Mouse (Mus musculus) olfactory bulb, adult 2 months (tissue): ENCODE results near the gene Fgfr2. TPM values are rescaled to one million over a fixed set of nuclear protein-coding genes. Genes with fewer than 3 reads are reported as not detected.

ENCODE experiments used
- H3K27ac ChIP-seq: fragments of 200-500 bp; 2 replicates; pipeline ENCODE4 v1.5.1; 2012; ENCODE audit warnings: low read depth, low read length; ENCODE audit not compliant: insufficient read depth
- H3K4me1 ChIP-seq: fragments of 200-500 bp; 2 replicates; pipeline ENCODE4 v1.6.1; 2012; ENCODE audit warnings: low read length; ENCODE audit not compliant: control insufficient read depth, insufficient read depth
- H3K4me3 ChIP-seq: fragments of 200-500 bp; 2 replicates; pipeline ENCODE4 v1.5.1; 2012; ENCODE audit warnings: mild to moderate bottlenecking, low read depth, low read length, moderate library complexity; ENCODE audit not compliant: insufficient read depth
- CTCF ChIP-seq: fragments of 200-500 bp; IDR thresholded peaks from 2 replicates; pipeline ENCODE4 v1.5.1; 2012; ENCODE audit warnings: low read depth, mild to moderate bottlenecking, low read length, moderate library complexity; ENCODE audit not compliant: insufficient read depth
- POLR2A ChIP-seq: fragments of 200-500 bp; IDR thresholded peaks from 2 replicates; pipeline ENCODE4 v1.6.1; 2012; ENCODE audit warnings: mild to moderate bottlenecking, low read depth, low read length, moderate library complexity; ENCODE audit not compliant: insufficient read depth
- WGBS: fragments of 180-500 bp; shearing (Covaris S2); methylation state at CpG from one replicate; pipeline ENCODE4 v1.1.7; 2018; 5-methylcytosine and 5-hydroxymethylcytosine counted together
- polyA plus RNA-seq: library from polyadenylated mRNA; stranded (reverse); fragments of >200 nt; gene quantifications from 2 replicates; pipeline ENCODE4 v1.2.4, GENCODE M21; 2012; ENCODE audit warnings: low replicate concordance; ENCODE audit not compliant: missing spikeins, insufficient read depth, insufficient read length

Fgfr2 gene
- polyA plus RNA-seq, 1 experiment = not detected

DNA sequence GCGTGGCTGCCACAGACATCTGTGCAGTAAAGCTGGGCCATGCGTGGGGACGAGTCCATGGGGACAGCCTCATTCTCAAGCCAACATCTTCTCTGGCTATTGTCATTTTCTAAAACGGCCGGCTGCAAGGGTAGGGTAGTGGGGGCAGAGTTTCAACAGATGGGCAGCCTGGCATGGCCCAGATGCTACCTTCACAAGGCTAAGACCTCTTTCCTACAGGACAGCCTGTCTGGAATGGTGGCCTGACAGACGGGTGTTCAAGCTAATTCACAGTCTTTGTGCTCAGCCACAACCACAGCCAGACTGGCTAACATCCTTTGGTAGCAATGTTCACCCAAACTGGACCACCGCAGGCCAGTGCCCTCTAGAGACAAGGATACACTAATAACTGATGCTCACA, 392.6 kb downstream of the Fgfr2 start:
- H3K4me1 ChIP-seq = peaks cover 34% of the 10 kb centered on the region
- WGBS = 72% methylated on average over 7 of the region's 7 CpGs
- TF ChIP-seq CTCF = no peak
- TF ChIP-seq POLR2A = no peak
- H3K27ac ChIP-seq = no peak overlapping the region
- no peak overlapping the region for H3K4me3 ChIP-seq

DNA sequence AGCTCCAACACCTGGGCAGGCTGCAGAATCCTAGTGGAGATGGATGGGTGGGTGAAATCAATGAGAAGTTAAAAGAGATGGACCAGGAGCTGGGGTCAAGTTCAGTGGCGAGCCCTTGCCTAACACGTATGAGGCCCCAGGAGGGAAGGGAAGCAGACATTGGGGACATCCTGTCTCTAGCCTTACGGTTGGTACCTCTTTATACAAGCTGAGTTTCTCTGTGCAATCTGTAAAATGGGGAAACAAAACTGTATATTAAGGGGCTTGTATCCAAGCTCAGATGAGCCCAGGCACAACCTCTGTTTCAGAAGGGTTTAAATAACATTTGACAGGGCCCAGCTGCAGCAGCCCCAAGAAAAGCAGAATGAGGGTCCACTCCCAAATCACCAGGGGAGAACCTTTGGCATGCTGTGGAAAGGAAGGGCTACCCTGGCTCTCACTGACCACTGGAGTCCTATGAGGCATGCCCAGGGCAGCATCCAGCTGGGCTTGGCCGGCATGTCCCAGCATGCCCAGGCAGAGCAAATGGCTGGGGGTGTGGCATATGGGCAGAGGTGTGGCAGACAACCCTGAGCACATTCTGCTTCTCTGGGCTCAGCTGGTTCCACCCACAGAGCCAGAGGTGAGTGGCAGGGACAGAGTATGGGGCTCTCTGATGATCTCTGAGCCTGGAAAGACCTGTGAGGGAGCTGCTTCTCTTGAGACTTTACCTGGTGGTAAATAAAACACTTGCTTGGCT, 393.9 kb downstream of the Fgfr2 start:
- H3K27ac ChIP-seq = no peak overlapping the region
- H3K4me1 ChIP-seq = peaks cover 34% of the 10 kb centered on the region
- 91% methylated on average over 4 of the region's 4 CpGs for WGBS
- H3K4me3 ChIP-seq = no peak overlapping the region
- TF ChIP-seq POLR2A (no peak), CTCF (no peak)

DNA sequence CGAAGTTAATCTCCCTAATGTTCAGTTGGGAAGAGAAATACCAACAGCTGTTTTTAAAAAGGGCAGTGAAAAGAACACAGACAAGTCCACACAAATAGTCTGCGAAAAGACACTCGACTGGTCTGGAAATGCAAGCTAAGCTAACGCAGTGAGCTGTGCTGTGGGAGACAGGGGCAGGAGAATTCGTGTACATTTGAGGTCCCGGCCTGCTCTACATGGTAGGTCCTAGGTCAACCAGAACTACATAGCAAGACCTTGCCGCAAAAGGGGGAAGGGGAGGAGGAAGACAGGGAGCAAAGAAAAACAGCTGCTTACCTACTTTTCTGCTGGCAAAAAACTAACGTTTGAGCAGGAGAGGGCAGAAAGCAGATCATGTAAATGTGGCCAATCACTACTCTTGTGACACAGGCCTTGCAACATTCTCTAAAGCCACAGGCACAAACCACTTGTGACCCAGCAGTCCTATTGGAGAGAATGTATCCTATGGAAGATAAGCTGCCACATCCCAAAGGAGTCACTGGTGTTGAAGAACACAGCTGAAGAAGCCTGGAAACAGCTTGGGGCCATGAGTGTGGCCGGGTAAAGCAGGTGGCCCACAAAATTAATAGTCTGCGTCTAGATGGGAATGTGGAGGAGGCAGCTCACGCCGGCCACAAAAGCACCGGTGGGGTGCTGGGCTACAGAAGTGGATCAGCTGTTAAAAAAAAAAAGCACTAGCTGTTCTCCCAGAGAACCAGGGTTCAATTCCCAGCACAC, 396.9 kb downstream of the Fgfr2 start:
- no peak overlapping the region for H3K27ac ChIP-seq
- TF ChIP-seq CTCF = no peak
- TF ChIP-seq POLR2A = no peak
- peaks cover 21% of the 10 kb centered on the region for H3K4me1 ChIP-seq
- H3K4me3 ChIP-seq = no peak overlapping the region
- WGBS = 68% methylated on average over 13 of the region's 13 CpGs

DNA sequence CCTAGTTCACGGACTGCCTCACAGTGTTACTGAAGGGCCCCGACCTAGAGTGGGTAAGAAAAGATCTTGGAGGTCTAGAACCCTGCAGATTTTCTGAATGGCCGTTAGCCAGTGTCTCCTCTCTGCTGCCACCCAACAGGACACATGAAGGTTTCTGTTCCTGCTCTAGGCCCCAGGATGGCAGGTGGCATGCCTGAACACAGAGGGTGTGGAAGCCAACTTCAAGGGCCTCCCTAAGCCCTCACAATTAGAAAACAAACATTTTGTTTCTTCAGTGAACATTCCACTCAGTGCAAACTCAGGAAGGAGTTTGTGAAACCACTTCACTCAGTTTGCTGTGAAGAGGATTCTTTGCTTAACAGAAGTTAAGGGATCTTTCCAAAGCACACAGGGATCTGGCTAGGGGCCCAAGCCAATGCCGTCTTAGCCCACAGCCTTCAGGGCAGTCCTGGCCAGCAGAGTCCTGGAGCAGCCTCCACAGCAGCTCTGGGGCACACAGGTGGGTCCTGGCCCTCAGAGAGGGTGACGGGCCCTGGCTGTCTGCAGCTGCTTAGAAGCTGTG, 398.6 kb downstream of the Fgfr2 start:
- Histone ChIP-seq H3K27ac (no peak overlapping the region), H3K4me1 (peaks cover 25% of the 10 kb centered on the region), H3K4me3 (no peak overlapping the region)
- 80% methylated on average over 5 of the region's 5 CpGs for WGBS
- no peak for TF ChIP-seq CTCF
- TF ChIP-seq POLR2A = no peak

DNA sequence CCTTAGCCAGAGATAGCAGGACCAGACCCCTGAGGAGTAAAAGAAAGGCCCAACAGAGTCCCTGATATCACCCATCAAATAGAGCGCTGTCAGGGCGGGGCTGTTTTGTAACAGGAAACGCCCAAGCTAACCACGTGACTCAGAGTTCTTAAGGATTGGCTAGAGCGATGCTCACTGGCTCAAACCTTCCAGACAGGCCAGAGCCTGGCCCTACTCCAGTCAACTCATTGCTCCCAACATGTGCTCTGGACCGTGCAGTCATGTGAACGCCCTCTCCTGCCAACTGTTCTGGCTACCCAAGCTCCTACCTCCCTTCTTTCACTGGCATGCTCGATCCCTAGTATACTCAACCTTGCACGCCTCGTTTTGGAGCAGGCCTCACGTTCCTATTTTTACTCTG, 399.2 kb downstream of the Fgfr2 start:
- WGBS = 58% methylated on average over 11 of the region's 11 CpGs
- Histone ChIP-seq H3K4me1 (peaks cover 25% of the 10 kb centered on the region), H3K27ac (no peak overlapping the region)

DNA sequence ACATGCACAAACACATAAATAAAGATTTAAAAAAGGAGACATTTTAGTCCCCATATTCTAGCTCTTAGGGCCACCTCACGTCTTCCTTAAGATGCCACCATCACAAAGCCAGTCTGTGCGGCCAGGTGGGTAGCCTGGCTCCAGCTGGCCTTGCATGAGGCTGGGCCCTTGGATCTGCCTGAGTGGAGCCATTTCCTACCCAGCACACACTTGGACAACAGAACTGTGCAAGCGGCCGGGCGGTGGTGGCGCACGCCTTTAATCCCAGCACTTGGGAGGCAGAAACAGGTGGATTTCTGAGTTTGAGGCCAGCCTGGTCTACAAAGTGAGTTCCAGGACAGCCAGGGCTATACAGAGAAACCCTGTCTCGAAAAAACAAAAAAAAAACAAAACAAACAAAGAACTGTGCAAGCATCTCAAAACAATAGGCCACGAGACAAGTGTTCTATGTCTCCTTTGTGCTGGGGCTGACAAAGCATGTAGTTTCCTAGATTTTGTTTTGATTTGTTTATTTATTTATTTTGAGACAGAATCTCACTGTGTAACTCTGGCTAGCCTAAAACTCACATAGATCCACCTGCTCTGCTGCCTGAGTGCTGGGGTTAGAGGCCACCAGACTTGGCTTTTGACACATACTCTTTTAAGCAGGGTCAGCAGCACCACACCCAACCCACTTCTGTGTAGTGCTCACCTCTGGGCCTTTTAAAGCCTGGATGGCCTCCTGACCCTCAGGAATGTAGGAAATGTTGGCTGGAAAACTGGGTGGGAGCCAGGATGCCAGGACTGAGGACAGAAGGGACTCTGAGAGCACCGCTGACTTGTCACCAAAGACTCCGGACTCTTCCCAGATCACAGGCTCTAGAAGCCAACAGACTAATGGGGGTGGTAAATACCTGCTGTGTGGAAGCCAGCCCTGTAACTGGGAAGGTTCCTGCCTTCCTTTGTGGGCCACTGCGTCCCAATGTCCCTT, 400.5 kb downstream of the Fgfr2 start:
- TF ChIP-seq CTCF = no peak
- no peak for TF ChIP-seq POLR2A
- H3K4me1 ChIP-seq = peaks cover 25% of the 10 kb centered on the region

More for the DNA sequence above, 399.2 kb downstream of the Fgfr2 start:
- TF ChIP-seq CTCF (no peak), POLR2A (no peak)
- H3K4me3 ChIP-seq = no peak overlapping the region

DNA sequence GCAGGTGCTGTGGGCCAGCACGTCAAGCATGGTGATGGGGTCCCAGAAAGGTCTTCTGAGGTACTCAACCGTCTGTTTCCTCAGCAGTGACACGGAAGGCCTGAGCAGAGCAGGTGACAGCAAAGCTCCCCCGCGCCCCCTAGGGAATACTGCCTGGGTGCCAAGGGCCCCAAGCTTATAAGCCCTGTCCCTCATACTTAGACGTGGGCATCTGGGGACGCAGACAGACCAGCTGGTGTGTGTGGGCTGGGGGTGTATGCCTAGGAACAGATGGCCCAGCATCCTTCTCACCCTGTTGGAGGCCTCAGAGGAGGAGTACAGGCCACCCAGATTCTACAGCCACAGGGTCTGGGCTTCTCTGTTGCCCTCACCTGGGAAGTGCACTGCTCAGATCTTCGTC, 402.6 kb downstream of the Fgfr2 start:
- H3K27ac ChIP-seq = no peak overlapping the region
- 82% methylated on average over 8 of the region's 8 CpGs for WGBS
- peaks cover 28% of the 10 kb centered on the region for H3K4me1 ChIP-seq
- no peak for TF ChIP-seq POLR2A
- no peak for TF ChIP-seq CTCF
- H3K4me3 ChIP-seq = no peak overlapping the region

More for the DNA sequence above, 400.5 kb downstream of the Fgfr2 start:
- Histone ChIP-seq H3K27ac (no peak overlapping the region), H3K4me3 (no peak overlapping the region)
- WGBS = 90% methylated on average over 12 of the region's 12 CpGs

DNA sequence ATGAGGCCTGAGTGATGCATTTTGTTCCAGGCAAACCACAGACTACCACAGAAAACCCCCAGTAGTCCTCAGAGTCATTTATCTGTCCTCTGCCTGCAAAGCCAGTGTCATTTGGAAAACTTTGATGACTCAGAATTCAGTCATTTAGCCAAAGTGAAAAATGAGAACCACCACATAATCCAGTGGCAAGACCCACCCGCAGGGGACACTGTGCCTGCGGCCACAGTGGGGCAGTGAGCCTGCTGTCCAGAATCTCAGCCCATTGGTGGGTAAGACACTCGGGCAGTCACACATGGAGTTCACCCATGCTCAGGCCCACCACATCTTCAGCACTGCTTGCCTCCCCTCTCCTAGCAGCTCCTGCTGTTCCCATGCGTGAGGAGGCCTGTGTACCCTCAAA, 403.6 kb downstream of the Fgfr2 start:
- WGBS = over 99% methylated on average over 4 of the region's 4 CpGs
- Histone ChIP-seq H3K4me3 (no peak overlapping the region), H3K27ac (no peak overlapping the region), H3K4me1 (peaks cover 38% of the 10 kb centered on the region)
- TF ChIP-seq CTCF = no peak
- no peak for TF ChIP-seq POLR2A
